Mouse (Mus musculus) urinary bladder, postnatal 4 days (tissue): ENCODE data around the gene Nln.

Source experiments
- DNase-seq, 2 experiments: peaks; one replicate each; pipeline ENCODE4 v3.0.0; 2021 to 2022; ENCODE audit warnings: low spot score in 2 of 2

The Nln gene

GRCm38 (mm10) chr13:104095955-104096354 lies 13.5 kb downstream of the Nln start:
- no peak for DNase-seq

DNA sequence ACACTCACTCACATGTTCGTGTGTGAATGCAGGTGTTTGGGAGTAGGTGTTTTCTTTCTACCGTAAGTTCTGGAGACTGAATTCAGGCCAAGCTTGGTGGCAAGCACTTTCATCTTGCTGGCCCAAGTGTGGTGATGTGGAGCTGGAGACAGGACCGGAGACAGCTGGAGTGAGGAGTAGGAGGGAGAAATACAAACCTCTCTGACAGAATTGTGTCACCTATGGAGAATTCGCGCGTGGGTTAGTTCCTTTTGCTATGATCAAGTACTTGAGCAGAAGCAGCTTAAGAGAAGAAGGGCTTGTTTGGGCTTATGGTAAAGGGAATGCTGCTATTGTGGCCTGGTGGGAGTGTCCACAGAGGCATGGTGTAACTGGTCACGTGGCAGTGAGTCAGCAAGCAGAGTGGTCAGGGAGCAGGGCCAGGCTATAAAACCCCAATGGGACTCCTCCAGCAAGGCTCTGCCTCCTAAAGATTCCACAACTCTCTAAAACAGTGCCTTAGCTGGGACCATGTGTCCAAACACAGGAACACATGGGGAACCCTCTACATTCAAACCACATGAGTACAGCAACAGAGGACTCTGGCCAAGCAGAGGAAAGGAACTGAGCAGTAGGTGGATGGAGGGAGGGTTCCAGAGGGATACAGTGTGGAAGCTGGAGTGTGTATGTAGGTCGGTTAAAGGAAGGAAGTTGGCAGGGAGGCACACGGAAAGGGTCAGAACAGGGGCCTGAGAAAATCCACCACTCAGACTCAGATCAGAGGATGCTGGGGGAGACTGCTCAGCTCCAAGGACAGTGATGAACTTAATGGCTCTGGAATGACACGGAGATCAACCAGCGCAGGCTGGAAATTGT lies 14.7 kb downstream of the Nln start:
- peak in 1 of 2 experiments; percentile 49 for DNase-seq

GRCm38 (mm10) chr13:104091734-104092133 lies 17.7 kb downstream of the Nln start:
- no peak for DNase-seq

- peak in 1 of 2 experiments; percentile 54 for DNase-seq
These were observed 20.0 kb downstream of the Nln start for GRCm38 (mm10) chr13:104089387-104089786.

DNA sequence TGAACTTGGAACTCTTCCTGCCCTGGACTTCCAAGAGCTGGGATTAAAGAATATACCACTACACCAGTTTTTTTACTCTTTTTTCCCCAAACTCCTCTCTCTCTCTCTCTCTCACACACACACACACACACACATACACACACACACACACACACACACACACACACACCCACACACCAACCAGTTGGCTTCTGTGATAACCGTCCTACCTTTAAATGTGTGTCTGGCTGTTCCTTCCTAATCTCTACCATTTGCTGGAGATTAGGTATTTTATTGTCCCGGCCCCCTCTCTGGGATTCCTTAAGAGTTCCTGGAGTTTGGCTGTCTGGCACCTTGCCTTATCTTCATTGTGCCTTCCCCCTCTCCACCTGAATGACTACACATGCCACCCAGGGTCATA lies 24.8 kb downstream of the Nln start:
- no peak for DNase-seq

DNA sequence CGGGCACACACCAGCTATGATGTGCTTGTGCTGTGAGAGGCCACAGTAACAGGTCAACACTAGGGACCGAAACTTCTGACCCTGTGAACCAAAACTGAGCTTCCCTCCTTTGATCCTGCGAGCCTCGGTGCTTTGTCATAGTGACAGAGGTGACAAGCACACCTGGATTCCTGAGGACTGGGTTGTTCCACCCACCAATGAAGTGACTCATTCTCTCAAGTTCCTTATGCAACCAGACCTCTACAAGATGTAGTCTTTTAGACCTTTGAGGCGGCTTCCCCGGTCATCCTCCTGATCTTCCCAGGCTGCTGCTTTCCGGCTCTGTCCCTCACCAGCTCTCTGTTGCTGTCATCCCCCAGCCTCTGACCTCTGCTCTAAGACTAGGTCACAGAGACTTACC lies 26.9 kb downstream of the Nln start:
- DNase-seq = no peak

DNA sequence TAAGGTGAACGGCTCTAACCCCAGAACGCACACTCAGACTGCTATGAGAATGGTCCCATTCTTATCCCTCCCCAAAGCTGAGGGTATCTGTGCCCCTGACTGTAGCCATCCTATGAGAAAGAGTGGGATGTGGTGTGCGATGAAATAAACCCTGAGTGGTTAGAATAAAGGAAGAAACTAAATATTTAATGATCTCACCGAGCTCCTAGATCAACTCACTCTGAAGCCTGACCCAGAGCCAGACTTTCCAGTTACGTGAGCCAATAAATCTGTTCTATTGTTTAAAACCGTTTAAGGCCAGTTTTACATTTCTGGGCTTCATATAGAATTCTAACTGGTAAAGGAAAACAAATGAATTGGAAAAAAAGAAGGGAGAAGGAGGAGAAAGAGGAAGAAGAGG lies 32.4 kb downstream of the Nln start:
- DNase-seq = no peak

- no peak for DNase-seq
These were observed 34.7 kb downstream of the Nln start for GRCm38 (mm10) chr13:104074731-104075130.

DNA sequence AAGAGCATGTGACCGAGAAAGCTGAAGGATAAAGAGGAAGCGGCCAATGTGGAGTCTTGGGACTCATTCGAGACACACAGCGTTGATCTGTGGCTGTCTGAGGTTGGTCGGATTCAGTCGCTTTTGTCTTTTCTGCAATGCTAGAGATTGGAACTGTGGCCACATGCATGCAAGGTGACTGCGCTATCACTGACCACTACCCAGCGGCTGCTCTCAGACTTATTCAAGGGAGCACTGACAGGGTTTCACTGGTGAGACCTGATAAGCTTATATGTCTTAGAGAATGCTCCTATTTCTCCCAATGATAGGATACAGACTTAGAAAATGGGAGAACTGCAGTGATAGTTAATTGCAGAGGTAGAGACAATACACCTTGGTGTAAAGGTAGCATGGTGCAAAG lies 35.2 kb downstream of the Nln start:
- no peak for DNase-seq

DNA sequence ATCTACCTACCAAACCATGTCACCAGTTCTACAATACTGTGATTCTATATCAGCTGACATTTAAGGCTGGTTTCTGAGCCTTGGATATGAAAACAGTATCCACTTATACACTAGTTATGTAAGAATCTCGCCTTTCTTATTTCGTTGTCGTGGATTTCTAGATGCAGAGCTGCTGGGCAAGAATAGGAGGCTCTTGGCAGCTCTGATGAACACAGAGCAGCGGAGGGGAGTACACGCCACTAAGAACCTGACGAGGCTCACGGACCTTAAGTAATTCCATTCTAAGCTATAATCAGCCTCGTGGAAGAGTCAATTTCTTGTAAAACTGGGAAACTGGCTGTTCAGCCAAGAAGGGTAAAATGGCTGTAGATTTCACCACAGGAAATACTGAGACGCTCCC lies 37.1 kb downstream of the Nln start:
- DNase-seq = no peak

DNA sequence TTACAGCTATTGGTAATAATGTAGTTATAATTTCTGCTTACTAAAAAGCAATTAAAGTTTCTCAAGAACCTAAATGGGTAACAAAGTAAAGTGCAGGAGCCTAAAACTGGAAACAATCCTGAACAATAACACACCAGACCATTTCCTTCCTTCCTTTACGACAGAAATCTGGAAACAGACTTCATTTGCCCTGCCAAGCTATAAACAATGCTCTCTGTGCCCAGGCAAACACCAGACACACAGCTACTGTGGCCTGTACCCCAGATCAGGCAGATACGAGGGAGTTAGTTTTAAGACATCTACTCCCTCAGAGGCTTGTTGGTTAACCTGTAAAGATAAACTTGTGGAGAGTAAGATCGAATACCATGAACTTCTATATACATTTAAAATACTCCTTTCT lies 38.7 kb downstream of the Nln start:
- DNase-seq = no peak

DNA sequence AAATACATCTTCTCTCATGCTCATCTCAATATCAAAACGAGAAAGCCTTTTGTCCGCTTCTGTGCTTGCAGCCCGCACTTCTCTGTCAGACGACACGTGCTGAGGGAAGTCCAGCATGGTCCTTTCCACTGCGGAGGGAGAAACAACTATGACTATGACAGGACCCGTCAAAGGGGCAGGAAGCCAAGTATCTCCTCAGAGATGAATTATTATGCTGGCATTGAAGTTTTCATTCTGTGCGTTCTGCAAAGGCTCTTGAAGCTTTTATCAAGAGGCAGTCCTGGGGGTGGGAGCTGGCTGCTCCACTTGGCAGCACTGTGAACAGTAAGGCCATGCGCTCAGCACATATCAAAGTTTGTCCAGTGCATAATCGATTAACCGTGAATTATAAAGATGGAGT lies 40.2 kb downstream of the Nln start:
- DNase-seq = no peak

- DNase-seq = no peak
These were observed 43.6 kb downstream of the Nln start for GRCm38 (mm10) chr13:104065649-104066347.

DNA sequence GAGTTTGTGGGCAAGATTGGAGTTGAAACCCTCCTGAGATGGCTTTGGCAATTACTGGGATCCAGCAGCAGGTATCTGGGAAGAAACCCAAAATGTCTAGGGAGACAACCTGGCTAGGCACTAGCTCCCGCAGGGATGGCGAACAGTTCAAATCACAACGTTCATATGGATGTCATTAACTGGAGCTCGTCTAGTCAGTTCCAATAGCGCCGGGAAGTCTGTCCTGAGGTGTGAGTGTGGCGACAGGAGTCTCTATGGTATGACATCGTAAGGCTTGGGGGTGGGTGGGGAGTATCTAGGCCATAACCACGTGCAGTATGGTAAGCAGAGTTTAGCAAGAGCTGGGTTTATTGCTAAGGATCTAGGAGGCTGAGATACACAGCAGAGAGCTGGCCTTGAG lies 46.4 kb downstream of the Nln start:
- no peak for DNase-seq

DNA sequence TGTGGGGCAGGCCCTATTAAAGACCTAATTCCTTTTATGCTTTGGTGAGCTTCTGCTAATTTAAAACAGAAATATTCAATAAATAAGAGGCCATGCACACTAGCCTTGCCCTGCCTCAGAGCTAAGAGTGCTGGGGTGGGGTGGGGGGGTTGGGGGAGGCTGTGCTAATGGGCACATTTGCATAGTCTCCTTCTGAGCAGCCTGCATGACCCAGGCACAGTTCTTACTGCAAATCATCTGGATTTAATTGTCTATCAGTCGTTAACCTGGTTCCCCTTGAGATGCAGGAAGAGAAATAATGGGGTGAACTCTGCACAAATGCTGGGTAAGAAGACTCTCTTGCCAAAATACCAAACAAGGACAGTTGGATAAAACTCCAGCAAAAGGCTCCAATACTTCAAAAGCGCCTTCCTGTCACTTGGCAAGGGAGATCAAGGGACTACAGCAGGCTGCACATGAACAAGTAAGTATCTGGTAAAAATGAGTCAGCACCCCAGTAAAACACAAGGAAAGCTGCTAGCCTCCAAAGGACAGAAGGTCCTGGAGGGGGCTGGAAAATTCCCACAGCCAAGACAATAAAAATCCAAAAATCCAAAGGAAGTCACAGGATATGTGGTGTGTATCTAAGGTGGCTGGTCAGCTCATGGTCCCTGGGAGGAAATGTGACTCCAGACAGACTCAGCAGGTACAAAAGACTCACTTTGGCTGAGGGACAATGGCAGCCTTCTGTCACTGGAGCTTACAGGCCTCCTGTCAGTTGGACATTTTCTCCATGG lies 47.3 kb downstream of the Nln start:
- no peak for DNase-seq

- DNase-seq = no peak
These were observed 49.2 kb downstream of the Nln start for GRCm38 (mm10) chr13:104060231-104060630.

DNA sequence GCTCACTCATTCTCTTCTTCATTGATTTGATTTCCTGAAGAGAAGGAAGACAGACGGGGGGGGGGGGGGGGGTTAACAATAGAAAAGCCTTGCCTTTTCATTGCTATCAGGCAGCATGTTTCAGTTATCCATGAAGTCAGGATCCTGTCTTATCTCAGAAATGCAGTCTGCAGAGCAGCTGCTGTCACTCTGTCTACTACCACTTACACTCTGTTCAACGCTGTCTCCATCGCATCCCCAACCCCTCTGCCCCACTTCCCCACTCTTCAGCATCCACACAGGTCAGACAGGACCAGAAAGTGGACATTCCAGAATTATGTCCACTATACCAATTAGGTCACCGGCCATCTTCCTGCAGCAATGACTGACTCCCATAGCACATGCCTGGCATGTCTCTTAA lies 49.9 kb downstream of the Nln start:
- no peak for DNase-seq

DNA sequence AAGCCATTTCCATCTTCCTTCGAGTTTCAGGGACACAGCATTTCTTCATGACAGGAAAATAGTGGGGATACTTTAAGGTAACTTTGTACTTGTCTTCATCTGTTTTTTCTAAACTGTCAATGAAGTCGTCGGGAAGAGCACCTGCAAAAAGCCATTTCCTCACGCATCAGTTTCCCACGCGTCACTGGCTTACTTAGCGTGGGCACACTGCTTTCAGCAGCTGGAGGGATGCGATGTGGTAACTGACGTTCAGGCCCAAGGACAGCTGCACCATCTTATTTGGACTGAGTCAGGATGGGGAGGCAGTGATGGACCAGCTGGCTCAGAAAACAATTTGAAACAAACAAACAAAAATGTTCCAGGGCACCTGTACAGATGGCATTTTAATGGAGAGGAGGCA lies 50.7 kb downstream of the Nln start:
- DNase-seq = no peak

GRCm38 (mm10) chr13:104052271-104052753 lies 57.1 kb downstream of the Nln start:
- DNase-seq = no peak

GRCm38 (mm10) chr13:104048835-104049234 lies 60.6 kb downstream of the Nln start:
- DNase-seq = no peak

DNA sequence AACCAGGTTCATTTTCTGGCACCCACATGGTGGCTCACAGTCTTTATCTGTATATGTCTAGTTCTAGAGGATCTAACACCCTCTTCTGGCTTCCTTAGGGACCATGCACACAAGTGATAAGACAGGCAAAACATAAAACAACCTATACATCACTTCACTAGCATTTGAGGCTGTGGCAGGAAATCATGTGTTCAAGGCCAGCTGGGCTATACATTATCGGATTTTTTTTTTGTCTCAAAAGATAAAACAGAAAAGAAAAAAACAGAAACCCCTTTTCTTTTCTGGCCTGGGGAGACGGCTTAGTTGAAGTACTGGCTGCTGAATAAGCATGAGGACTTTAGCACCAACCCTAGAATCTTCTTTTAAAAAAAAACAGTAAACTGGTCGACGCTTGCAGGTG lies 64.3 kb downstream of the Nln start:
- no peak for DNase-seq

GRCm38 (mm10) chr13:104044332-104044731 lies 65.1 kb downstream of the Nln start:
- no peak for DNase-seq
